Mouse (Mus musculus): Measurements from ENCODE around the gene Zfp423.

- TF ChIP-seq CTCF (IDR thresholded peaks at IDR 0.05 in 2 of 3, conservative IDR thresholded peaks at IDR 0.05 in 1 of 3; ENCODE audit: control insufficient read depth in 1 of 3, insufficient read depth in 1 of 3, low read depth in 2 of 3, low read length in 3 of 3, poor library complexity in 1 of 3, severe bottlenecking in 1 of 3) (no peak), EP300 (IDR thresholded peaks at IDR 0.05; ENCODE audit: low read depth in 1 of 2, low read length in 2 of 2) (no peak), POLR2A (IDR thresholded peaks at IDR 0.05; ENCODE audit: control insufficient read depth in 1 of 2, insufficient read depth in 1 of 2, low read depth in 1 of 2, low read length in 2 of 2, poor library complexity in 1 of 2) (no peak), USF1 (IDR thresholded peaks at IDR 0.05; ENCODE audit: low read depth, low read length) (no peak), TAL1 (IDR thresholded peaks at IDR 0.05; ENCODE audit: low read length) (no peak), MEF2A (IDR thresholded peaks at IDR 0.05; ENCODE audit: extremely low read depth, insufficient replicate concordance, low read depth, low read length, poor library complexity, severe bottlenecking) (no peak), ZNF384 (IDR thresholded peaks at IDR 0.05; ENCODE audit: low read depth, low read length) (no peak), ZC3H11A (IDR thresholded peaks at IDR 0.05; ENCODE audit: low read depth, low read length) (no peak)
Observed at GRCm38 (mm10) chr8:87783198-87783597, 176.2 kb downstream of the Zfp423 start.
